Mouse (Mus musculus): ENCODE measurements around the gene Oas1f.

DNA sequence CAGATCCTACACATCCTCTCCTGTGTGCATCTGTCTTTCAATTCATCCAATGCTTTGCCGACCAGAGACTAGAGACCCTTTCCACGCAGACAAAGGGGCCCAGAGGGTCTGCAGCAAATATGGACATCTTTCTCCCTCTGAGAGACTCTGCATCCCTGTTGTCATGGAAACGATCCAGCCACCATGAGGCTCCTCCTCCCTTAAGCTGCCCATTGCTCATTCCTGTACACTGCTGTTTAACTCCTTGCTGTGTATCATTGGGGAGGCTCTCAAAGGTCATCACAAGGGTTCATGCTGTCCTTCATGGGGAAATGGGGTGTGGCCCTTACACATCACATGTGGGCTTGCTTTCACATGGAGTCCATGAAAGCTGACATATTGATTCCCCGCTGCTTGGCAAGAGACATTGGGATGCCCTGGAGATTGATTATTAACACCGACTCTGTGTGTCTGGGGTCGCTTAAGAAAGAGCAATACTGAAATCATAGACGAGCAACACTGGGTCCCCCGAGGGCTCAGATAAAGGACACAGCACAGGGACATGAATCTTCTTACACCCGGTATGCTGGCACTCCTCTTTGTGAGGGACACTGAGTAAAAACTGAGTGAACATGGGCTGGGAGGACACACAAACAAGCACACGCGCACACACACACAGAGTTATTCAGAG is 48.2 kb downstream of the Oas1f start:
- TF ChIP-seq CTCF (IDR thresholded peaks at IDR 0.05; ENCODE audit: low read depth) (no peak), EP300 (IDR thresholded peaks at IDR 0.05; ENCODE audit: low read depth) (no peak)
